Mouse (Mus musculus) adrenal gland, adult 8-10 months (tissue): Measurements from ENCODE around the gene Stim1. TPM values are rescaled to one million over a fixed set of nuclear protein-coding genes. Genes with fewer than 3 reads are reported as not detected.

Experiments
- DNase-seq: peaks from one replicate; pipeline ENCODE4 v3.0.0; 2022
- total RNA-seq, 4 experiments: library from RNA; stranded (reverse); gene quantifications; 2 replicates each; pipeline ENCODE4 v1.2.4; 2022

Gene Stim1
- total RNA-seq: 10 to 100 TPM; 74.4 to 93.6 (median 83.3) TPM

- peak; percentile 49 for DNase-seq
Observed at GRCm38 (mm10) chr7:102267601-102268394, at the start of gene Stim1. Gene Stim1, plus strand, starts transcription at chr7:102267806.

GRCm38 (mm10) chr7:102221899-102222298 is 45.7 kb upstream of the Stim1 start:
- no peak for DNase-seq

- DNase-seq: no peak
Observed at GRCm38 (mm10) chr7:102222336-102222735, 45.3 kb upstream of the Stim1 start.

GRCm38 (mm10) chr7:102222830-102223556 is 44.6 kb upstream of the Stim1 start:
- peak; percentile 67 for DNase-seq

GRCm38 (mm10) chr7:102223883-102224738 is 43.5 kb upstream of the Stim1 start:
- peak; percentile 77 for DNase-seq

- no peak for DNase-seq
Observed at GRCm38 (mm10) chr7:102226051-102226450, 41.6 kb upstream of the Stim1 start.

- no peak for DNase-seq
Observed at GRCm38 (mm10) chr7:102228049-102228670, 39.4 kb upstream of the Stim1 start.

GRCm38 (mm10) chr7:102229814-102230213 is 37.8 kb upstream of the Stim1 start:
- DNase-seq: peak; percentile 58

GRCm38 (mm10) chr7:102233059-102233458 is 34.5 kb upstream of the Stim1 start:
- DNase-seq: no peak

- no peak for DNase-seq
Observed at GRCm38 (mm10) chr7:102238686-102239286, 28.8 kb upstream of the Stim1 start.

- no peak for DNase-seq
Observed at GRCm38 (mm10) chr7:102239591-102239990, 28.0 kb upstream of the Stim1 start.

GRCm38 (mm10) chr7:102242371-102242770 is 25.2 kb upstream of the Stim1 start:
- DNase-seq: no peak

GRCm38 (mm10) chr7:102242917-102243316 is 24.7 kb upstream of the Stim1 start:
- DNase-seq: no peak

- no peak for DNase-seq
Observed at GRCm38 (mm10) chr7:102243870-102244269, 23.7 kb upstream of the Stim1 start.

GRCm38 (mm10) chr7:102244782-102245535 is 22.6 kb upstream of the Stim1 start:
- no peak for DNase-seq

- DNase-seq: no peak
Observed at GRCm38 (mm10) chr7:102245775-102246174, 21.8 kb upstream of the Stim1 start.

GRCm38 (mm10) chr7:102246265-102246664 is 21.3 kb upstream of the Stim1 start:
- DNase-seq: no peak

- DNase-seq: no peak
Observed at GRCm38 (mm10) chr7:102246956-102247797, 20.4 kb upstream of the Stim1 start.

- no peak for DNase-seq
Observed at GRCm38 (mm10) chr7:102248691-102249404, 18.8 kb upstream of the Stim1 start.

- DNase-seq: no peak
Observed at GRCm38 (mm10) chr7:102249531-102249895, 18.1 kb upstream of the Stim1 start.
